Mouse (Mus musculus) megakaryocyte, embryonic 14.5 days (primary cell): Measurements from ENCODE around the gene Slc25a11. TPM values are rescaled to one million over a fixed set of nuclear protein-coding genes. Genes with fewer than 3 reads are reported as not detected.

ENCODE experiments used
- H3K27me3 ChIP-seq: replicated peaks from 2 replicates; pipeline ENCODE3; 2012; ENCODE audit warnings: inconsistent platforms
- H3K36me3 ChIP-seq: replicated peaks from 2 replicates; pipeline ENCODE3; 2012; ENCODE audit warnings: low read length, inconsistent platforms, mixed read lengths
- H3K4me1 ChIP-seq: 2 replicates; pipeline ENCODE4 v1.6.1; 2012; ENCODE audit warnings: inconsistent platforms
- H3K4me3 ChIP-seq: replicated peaks from 2 replicates; pipeline ENCODE3; 2012; ENCODE audit warnings: moderate library complexity, mild to moderate bottlenecking, inconsistent platforms
- H3K9me3 ChIP-seq: 2 replicates; pipeline ENCODE4 v1.6.1; 2012; ENCODE audit warnings: inconsistent platforms
- FLI1 ChIP-seq: IDR thresholded peaks from 2 replicates; pipeline ENCODE4 v1.6.1; 2012; ENCODE audit warnings: low read length, inconsistent platforms, mixed read lengths
- GATA1 ChIP-seq: IDR thresholded peaks from 3 replicates; pipeline ENCODE4 v1.6.1; 2012; ENCODE audit warnings: mixed read lengths, low read length, inconsistent platforms, borderline replicate concordance
- polyA plus RNA-seq: library from polyadenylated mRNA; stranded (reverse); fragments of >175 nt; gene quantifications from 2 replicates; pipeline ENCODE4 v1.2.3, GENCODE M21; 2012; ENCODE audit warnings: low replicate concordance; ENCODE audit not compliant: insufficient read depth

Gene Slc25a11
- polyA plus RNA-seq, 1 experiment: 78.7 TPM

GRCm38 (mm10) chr11:70657991-70658390 lies 10.7 kb upstream of the Slc25a11 start:
- H3K4me3 ChIP-seq: peak overlapping the region; percentile 14
- H3K36me3 ChIP-seq: peaks cover 46% of the 10 kb centered on the region
- TF ChIP-seq FLI1: no peak
- TF ChIP-seq GATA1: no peak
- H3K9me3 ChIP-seq: no peaks in the 10 kb centered on the region
- H3K4me1 ChIP-seq: peaks cover 67% of the 10 kb centered on the region
- no peaks in the 10 kb centered on the region for H3K27me3 ChIP-seq

- H3K36me3 ChIP-seq: peaks cover 46% of the 10 kb centered on the region
- H3K9me3 ChIP-seq: no peaks in the 10 kb centered on the region
- no peak for TF ChIP-seq FLI1
- no peak for TF ChIP-seq GATA1
- peak overlapping the region; percentile 14 for H3K4me3 ChIP-seq
- no peaks in the 10 kb centered on the region for H3K27me3 ChIP-seq
- peaks cover 65% of the 10 kb centered on the region for H3K4me1 ChIP-seq
Observed at GRCm38 (mm10) chr11:70657573-70657972, 10.3 kb upstream of the Slc25a11 start.

GRCm38 (mm10) chr11:70656964-70657363 lies 9.7 kb upstream of the Slc25a11 start, which contains the start of gene Eno3:
Eno3 (plus strand) TSS chr11:70657202.
- peaks cover 69% of the 10 kb centered on the region for H3K4me1 ChIP-seq
- peaks cover 46% of the 10 kb centered on the region for H3K36me3 ChIP-seq
- TF ChIP-seq GATA1 (no peak), FLI1 (no peak)
- no peaks in the 10 kb centered on the region for H3K27me3 ChIP-seq
- no peaks in the 10 kb centered on the region for H3K9me3 ChIP-seq
- H3K4me3 ChIP-seq: peak within 1 kb of the TSS; percentile 100

- TF ChIP-seq GATA1 (no peak), FLI1 (no peak)
- peaks cover 69% of the 10 kb centered on the region for H3K4me1 ChIP-seq
- H3K4me3 ChIP-seq: peak overlapping the region; percentile 100
- peaks cover 46% of the 10 kb centered on the region for H3K36me3 ChIP-seq
- no peaks in the 10 kb centered on the region for H3K9me3 ChIP-seq
- no peaks in the 10 kb centered on the region for H3K27me3 ChIP-seq
Observed at GRCm38 (mm10) chr11:70656456-70656927, 9.2 kb upstream of the Slc25a11 start.

GRCm38 (mm10) chr11:70655571-70656455 lies 8.5 kb upstream of the Slc25a11 start:
- TF ChIP-seq GATA1: no peak
- no peak for TF ChIP-seq FLI1
- Histone ChIP-seq H3K4me1 (peaks cover 73% of the 10 kb centered on the region), H3K36me3 (peaks cover 46% of the 10 kb centered on the region), H3K4me3 (peak overlapping the region; percentile 100), H3K27me3 (no peaks in the 10 kb centered on the region), H3K9me3 (no peaks in the 10 kb centered on the region)

- Histone ChIP-seq H3K9me3 (no peaks in the 10 kb centered on the region), H3K4me1 (peaks cover 76% of the 10 kb centered on the region), H3K4me3 (peak overlapping the region; percentile 100), H3K27me3 (no peaks in the 10 kb centered on the region), H3K36me3 (peaks cover 48% of the 10 kb centered on the region)
- no peak for TF ChIP-seq FLI1
- no peak for TF ChIP-seq GATA1
Observed at GRCm38 (mm10) chr11:70654923-70655570, 7.8 kb upstream of the Slc25a11 start.

GRCm38 (mm10) chr11:70654198-70654922 lies 7.1 kb upstream of the Slc25a11 start, which contains the start of gene Pfn1:
Pfn1 (minus strand) TSS chr11:70654644.
- Histone ChIP-seq H3K27me3 (no peaks in the 10 kb centered on the region), H3K4me1 (peaks cover 78% of the 10 kb centered on the region), H3K4me3 (peak within 1 kb of the TSS; percentile 100), H3K36me3 (peaks cover 48% of the 10 kb centered on the region), H3K9me3 (no peaks in the 10 kb centered on the region)
- no peak for TF ChIP-seq FLI1
- no peak for TF ChIP-seq GATA1

GRCm38 (mm10) chr11:70653345-70654197 lies 6.3 kb upstream of the Slc25a11 start:
- TF ChIP-seq FLI1 (0 out of 2 replicates have a peak, but pooled peaks have one; percentile 50), GATA1 (no peak)
- no peaks in the 10 kb centered on the region for H3K27me3 ChIP-seq
- no peaks in the 10 kb centered on the region for H3K9me3 ChIP-seq
- H3K36me3 ChIP-seq: peaks cover 50% of the 10 kb centered on the region
- peak overlapping the region; percentile 100 for H3K4me3 ChIP-seq
- H3K4me1 ChIP-seq: peaks cover 78% of the 10 kb centered on the region
